Mouse (Mus musculus) midbrain, embryonic 12.5 days (tissue): ENCODE data around the gene Kif17. TPM values are rescaled to one million over a fixed set of nuclear protein-coding genes. Genes with fewer than 3 reads are reported as not detected.

ENCODE experiments used
- ATAC-seq: fragments of 200-750 bp; cut with Nextera tagmentation; 2 replicates; pipeline ENCODE4 v1.8.0; 2017; ENCODE audit warnings: low read depth, moderate TSS enrichment, moderate library complexity; ENCODE audit not compliant: low FRiP score
- H3K27ac ChIP-seq: fragments of 300-500 bp; sonication (generic); replicated peaks from 2 replicates; pipeline ENCODE4 v1.5.1; 2016; ENCODE audit warnings: mild to moderate bottlenecking
- H3K27me3 ChIP-seq: fragments of 300-500 bp; sonication (generic); 2 replicates; pipeline ENCODE4 v1.6.1; 2016; ENCODE audit warnings: mild to moderate bottlenecking
- H3K36me3 ChIP-seq: fragments of 300-500 bp; sonication (generic); 2 replicates; pipeline ENCODE4 v1.6.1; 2016
- H3K4me1 ChIP-seq: fragments of 300-500 bp; sonication (generic); 2 replicates; pipeline ENCODE4 v1.6.1; 2016
- H3K4me2 ChIP-seq: fragments of 300-500 bp; sonication (generic); replicated peaks from 2 replicates; pipeline ENCODE4 v1.6.1; 2016; ENCODE audit warnings: mild to moderate bottlenecking, moderate library complexity
- H3K4me3 ChIP-seq: fragments of 300-500 bp; sonication (generic); 2 replicates; pipeline ENCODE4 v1.5.1; 2016; ENCODE audit warnings: mild to moderate bottlenecking
- H3K9ac ChIP-seq: fragments of 300-500 bp; sonication (generic); replicated peaks from 2 replicates; pipeline ENCODE4 v1.6.1; 2016; ENCODE audit warnings: mild to moderate bottlenecking, moderate library complexity
- H3K9me3 ChIP-seq: fragments of 300-500 bp; sonication (generic); 2 replicates; pipeline ENCODE4 v1.6.1; 2016; ENCODE audit warnings: mild to moderate bottlenecking
- WGBS: fragments of 180-500 bp; shearing (Covaris S2); methylation state at CpG from one replicate; pipeline ENCODE4 v1.1.7; 2016; 5-methylcytosine and 5-hydroxymethylcytosine counted together
- polyA plus RNA-seq: library from polyadenylated mRNA; unstranded; fragments of >200 nt; fragmentation: Nextera tagmentation; extraction: Ambion mirVana; gene quantifications from 2 replicates; pipeline ENCODE4 v1.2.1, GENCODE M21; 2016

The Kif17 gene
- polyA plus RNA-seq, 1 experiment from 2014 or later = 1.2 TPM

GRCm38 (mm10) chr4:138220761-138221160 is 29.5 kb upstream of the Kif17 start:
- no peak overlapping the region for H3K4me2 ChIP-seq
- peaks cover 44% of the 10 kb centered on the region for H3K36me3 ChIP-seq
- no peak overlapping the region for H3K4me3 ChIP-seq
- H3K27ac ChIP-seq = no peak overlapping the region
- H3K9me3 ChIP-seq = no peaks in the 10 kb centered on the region
- WGBS = 90% methylated on average over 7 of the region's 7 CpGs
- no peak overlapping the region for H3K9ac ChIP-seq
- no peaks in the 10 kb centered on the region for H3K27me3 ChIP-seq
- peaks cover 30% of the 10 kb centered on the region for H3K4me1 ChIP-seq
- ATAC-seq = no peak

- Histone ChIP-seq H3K4me1 (peaks cover 27% of the 10 kb centered on the region), H3K36me3 (peaks cover 50% of the 10 kb centered on the region)
- WGBS = 92% methylated on average over 5 of the region's 5 CpGs
Measured at GRCm38 (mm10) chr4:138221406-138221805, 28.8 kb upstream of the Kif17 start.

GRCm38 (mm10) chr4:138222396-138222795 is 27.8 kb upstream of the Kif17 start:
- 88% methylated on average over 5 of the region's 5 CpGs for WGBS
- Histone ChIP-seq H3K36me3 (peaks cover 60% of the 10 kb centered on the region), H3K4me3 (no peak overlapping the region), H3K4me1 (peaks cover 27% of the 10 kb centered on the region), H3K27ac (no peak overlapping the region), H3K9ac (no peak overlapping the region), H3K9me3 (no peaks in the 10 kb centered on the region), H3K27me3 (no peaks in the 10 kb centered on the region), H3K4me2 (no peak overlapping the region)
- ATAC-seq = no peak

More at GRCm38 (mm10) chr4:138221406-138221805, 28.8 kb upstream of the Kif17 start:
- Histone ChIP-seq H3K9me3 (no peaks in the 10 kb centered on the region), H3K27ac (no peak overlapping the region), H3K9ac (no peak overlapping the region), H3K4me3 (no peak overlapping the region), H3K27me3 (no peaks in the 10 kb centered on the region), H3K4me2 (no peak overlapping the region)
- no peak for ATAC-seq

- 88% methylated on average over 10 of the region's 10 CpGs for WGBS
- no peaks in the 10 kb centered on the region for H3K27me3 ChIP-seq
- H3K27ac ChIP-seq = no peak overlapping the region
- peaks cover 18% of the 10 kb centered on the region for H3K4me1 ChIP-seq
- no peaks in the 10 kb centered on the region for H3K9me3 ChIP-seq
- H3K36me3 ChIP-seq = peaks cover 70% of the 10 kb centered on the region
- H3K4me3 ChIP-seq = no peak overlapping the region
- no peak overlapping the region for H3K4me2 ChIP-seq
- ATAC-seq = no peak
- H3K9ac ChIP-seq = no peak overlapping the region
Measured at GRCm38 (mm10) chr4:138223623-138224022, 26.6 kb upstream of the Kif17 start.

GRCm38 (mm10) chr4:138246756-138247665 is 3.2 kb upstream of the Kif17 start:
- WGBS = 74% methylated on average over 27 of the region's 27 CpGs
- Histone ChIP-seq H3K27ac (0 out of 2 replicates have a peak overlapping the region, but pooled peaks have one; percentile 10), H3K9me3 (no peaks in the 10 kb centered on the region), H3K27me3 (peaks cover 37% of the 10 kb centered on the region), H3K9ac (no peak overlapping the region), H3K4me2 (no peak overlapping the region), H3K36me3 (peaks cover 56% of the 10 kb centered on the region), H3K4me3 (no peak overlapping the region), H3K4me1 (peaks cover 27% of the 10 kb centered on the region)
- no peak for ATAC-seq

- no peak for ATAC-seq
- Histone ChIP-seq H3K4me1 (peaks cover 32% of the 10 kb centered on the region), H3K9me3 (no peaks in the 10 kb centered on the region), H3K36me3 (peaks cover 11% of the 10 kb centered on the region), H3K4me2 (peak overlapping the region; percentile 96), H3K27me3 (peaks cover 80% of the 10 kb centered on the region), H3K9ac (peak overlapping the region; percentile 34), H3K27ac (peak overlapping the region; percentile 50; the same call in 1 of the 2 replicates), H3K4me3 (peak overlapping the region; percentile 24)
- WGBS = 0% methylated on average over 14 of the region's 14 CpGs
Measured at GRCm38 (mm10) chr4:138251819-138252218, 1.6 kb downstream of the Kif17 start.

GRCm38 (mm10) chr4:138252231-138252630 is 2.0 kb downstream of the Kif17 start:
- Histone ChIP-seq H3K36me3 (0 out of 2 replicates have a peak, but pooled peaks cover 7% of the 10 kb centered on the region), H3K9me3 (no peaks in the 10 kb centered on the region), H3K27me3 (peaks cover 84% of the 10 kb centered on the region), H3K27ac (no peak overlapping the region; the same call in 1 of the 2 replicates), H3K4me3 (peak overlapping the region; percentile 24), H3K9ac (peak overlapping the region; percentile 34; the same call in 1 of the 2 replicates), H3K4me1 (peaks cover 32% of the 10 kb centered on the region), H3K4me2 (peak overlapping the region; percentile 96)
- ATAC-seq = no peak
- 15% methylated on average over 5 of the region's 5 CpGs for WGBS

- Histone ChIP-seq H3K27me3 (peaks cover 63% of the 10 kb centered on the region), H3K36me3 (no peaks in the 10 kb centered on the region), H3K4me2 (no peak overlapping the region), H3K4me3 (no peak overlapping the region), H3K9ac (no peak overlapping the region), H3K27ac (no peak overlapping the region), H3K9me3 (no peaks in the 10 kb centered on the region), H3K4me1 (peaks cover 4% of the 10 kb centered on the region)
- ATAC-seq = no peak
- 84% methylated on average over 22 of the region's 22 CpGs for WGBS
Measured at GRCm38 (mm10) chr4:138257116-138257687, 7.0 kb downstream of the Kif17 start.

- no peaks in the 10 kb centered on the region for H3K9me3 ChIP-seq
- no peak overlapping the region for H3K4me2 ChIP-seq
- ATAC-seq = no peak
- H3K9ac ChIP-seq = no peak overlapping the region
- peaks cover 61% of the 10 kb centered on the region for H3K27me3 ChIP-seq
- no peak overlapping the region for H3K27ac ChIP-seq
- 84% methylated on average over 7 of the region's 7 CpGs for WGBS
- peaks cover 8% of the 10 kb centered on the region for H3K4me1 ChIP-seq
- H3K4me3 ChIP-seq = no peak overlapping the region
- H3K36me3 ChIP-seq = no peaks in the 10 kb centered on the region
Measured at GRCm38 (mm10) chr4:138258663-138259062, 8.4 kb downstream of the Kif17 start.

- ATAC-seq = no peak
- H3K9me3 ChIP-seq = no peaks in the 10 kb centered on the region
- peaks cover 61% of the 10 kb centered on the region for H3K27me3 ChIP-seq
- peaks cover 8% of the 10 kb centered on the region for H3K4me1 ChIP-seq
- no peak overlapping the region for H3K27ac ChIP-seq
- no peak overlapping the region for H3K4me3 ChIP-seq
- no peak overlapping the region for H3K4me2 ChIP-seq
- WGBS = 79% methylated on average over 5 of the region's 5 CpGs
- H3K36me3 ChIP-seq = no peaks in the 10 kb centered on the region
- no peak overlapping the region for H3K9ac ChIP-seq
Measured at GRCm38 (mm10) chr4:138259482-138259881, 9.2 kb downstream of the Kif17 start.

- no peaks in the 10 kb centered on the region for H3K9me3 ChIP-seq
- under 1% methylated on average over 61 of the region's 78 CpGs for WGBS
- H3K27ac ChIP-seq = no peak overlapping the region
- peaks cover 50% of the 10 kb centered on the region for H3K27me3 ChIP-seq
- peak overlapping the region; percentile 40 for H3K9ac ChIP-seq
- H3K4me1 ChIP-seq = peaks cover 8% of the 10 kb centered on the region
- H3K36me3 ChIP-seq = no peaks in the 10 kb centered on the region
- peak overlapping the region; percentile 76 for H3K4me2 ChIP-seq
- peak overlapping the region; percentile 69 for H3K4me3 ChIP-seq
- ATAC-seq = peak; percentile 94
Measured at GRCm38 (mm10) chr4:138261843-138262681, 11.8 kb downstream of the Kif17 start.
